Mouse (Mus musculus): ENCODE results near the gene Tob1. TPM values are rescaled to one million over a fixed set of nuclear protein-coding genes. Genes with fewer than 3 reads are reported as not detected.

Gene Tob1
- total and polyA plus RNA-seq, 2 experiments from 2014 or later = 17.3 to 31.6 TPM

GRCm38 (mm10) chr11:94238786-94239185, 27.5 kb downstream of the Tob1 start:
- H3K36me3 ChIP-seq (ENCODE audit: insufficient read depth) = no peaks in the 10 kb centered on the region
- H3K4me2 ChIP-seq (ENCODE audit: low read depth) = no peak overlapping the region
- WGBS = 93% methylated on average over 8 of the region's 8 CpGs
- TF ChIP-seq CTCF (IDR thresholded peaks at IDR 0.05; ENCODE audit: low read depth) = no peak
- no peaks in the 10 kb centered on the region for H3K9me3 ChIP-seq (ENCODE audit: low read length)
- no peaks in the 10 kb centered on the region for H3K27me3 ChIP-seq (ENCODE audit: insufficient read depth, low read length)
- H3K27ac ChIP-seq (ENCODE audit: low read depth, low read length) = no peak overlapping the region
- ATAC-seq (no peak), DNase-seq (no peak)
- H3K9ac ChIP-seq = no peak overlapping the region
- H3K4me3 ChIP-seq (ENCODE audit: low read depth, low read length) = no peak overlapping the region
- peaks cover 3% of the 10 kb centered on the region; the same call in 1 of the 2 replicates for H3K4me1 ChIP-seq (ENCODE audit: insufficient read depth)

GRCm38 (mm10) chr11:94239706-94240105, 28.5 kb downstream of the Tob1 start:
- no peak for TF ChIP-seq CTCF (IDR thresholded peaks at IDR 0.05; ENCODE audit: low read depth)
- H3K9me3 ChIP-seq (ENCODE audit: low read length) = no peaks in the 10 kb centered on the region
- peaks cover 3% of the 10 kb centered on the region; the same call in 1 of the 2 replicates for H3K4me1 ChIP-seq (ENCODE audit: insufficient read depth)
- no peaks in the 10 kb centered on the region for H3K36me3 ChIP-seq (ENCODE audit: insufficient read depth)
- ATAC-seq (no peak), DNase-seq (no peak)
- H3K4me3 ChIP-seq (ENCODE audit: low read depth, low read length) = no peak overlapping the region
- H3K27ac ChIP-seq (ENCODE audit: low read depth, low read length) = no peak overlapping the region
- no peak overlapping the region for H3K4me2 ChIP-seq (ENCODE audit: low read depth)
- WGBS = 24% methylated on average over 9 of the region's 9 CpGs
- no peaks in the 10 kb centered on the region for H3K27me3 ChIP-seq (ENCODE audit: insufficient read depth, low read length)
- H3K9ac ChIP-seq = no peak overlapping the region

GRCm38 (mm10) chr11:94242760-94243421, 31.6 kb downstream of the Tob1 start:
- peak overlapping the region; percentile 40 for H3K4me2 ChIP-seq (ENCODE audit: low read depth)
- WGBS = 6% methylated on average over 29 of the region's 29 CpGs
- no peak overlapping the region for H3K9ac ChIP-seq
- DNase-seq (peak; percentile 24), ATAC-seq (peak; percentile 40)
- no peaks in the 10 kb centered on the region for H3K36me3 ChIP-seq (ENCODE audit: insufficient read depth)
- no peak for TF ChIP-seq CTCF (IDR thresholded peaks at IDR 0.05; ENCODE audit: low read depth)
- H3K27me3 ChIP-seq (ENCODE audit: insufficient read depth, low read length) = no peaks in the 10 kb centered on the region
- no peak overlapping the region for H3K27ac ChIP-seq (ENCODE audit: low read depth, low read length)
- no peaks in the 10 kb centered on the region for H3K9me3 ChIP-seq (ENCODE audit: low read length)
- H3K4me1 ChIP-seq (ENCODE audit: insufficient read depth) = peaks cover 3% of the 10 kb centered on the region; the same call in 1 of the 2 replicates
- no peak overlapping the region; the same call in 1 of the 2 replicates for H3K4me3 ChIP-seq (ENCODE audit: low read depth, low read length)

GRCm38 (mm10) chr11:94243422-94244180, 32.3 kb downstream of the Tob1 start:
- ATAC-seq (no peak), DNase-seq (no peak)
- H3K9me3 ChIP-seq (ENCODE audit: low read length) = no peaks in the 10 kb centered on the region
- H3K4me3 ChIP-seq (ENCODE audit: low read depth, low read length) = no peak overlapping the region
- peak overlapping the region; percentile 40 for H3K4me2 ChIP-seq (ENCODE audit: low read depth)
- 39% methylated on average over 15 of the region's 15 CpGs for WGBS
- no peak overlapping the region for H3K27ac ChIP-seq (ENCODE audit: low read depth, low read length)
- no peak for TF ChIP-seq CTCF (IDR thresholded peaks at IDR 0.05; ENCODE audit: low read depth)
- H3K36me3 ChIP-seq (ENCODE audit: insufficient read depth) = no peaks in the 10 kb centered on the region
- no peaks in the 10 kb centered on the region for H3K27me3 ChIP-seq (ENCODE audit: insufficient read depth, low read length)
- H3K4me1 ChIP-seq (ENCODE audit: insufficient read depth) = peaks cover 3% of the 10 kb centered on the region; the same call in 1 of the 2 replicates
- no peak overlapping the region for H3K9ac ChIP-seq

- no peak for ATAC-seq
- no peaks in the 10 kb centered on the region for H3K36me3 ChIP-seq (ENCODE audit: insufficient read depth)
- DNase-seq = no peak
- H3K4me2 ChIP-seq (ENCODE audit: low read depth) = no peak overlapping the region
- no peak overlapping the region for H3K27ac ChIP-seq (ENCODE audit: low read depth, low read length)
- H3K4me1 ChIP-seq (ENCODE audit: insufficient read depth) = peaks cover 3% of the 10 kb centered on the region; the same call in 1 of the 2 replicates
- H3K4me3 ChIP-seq (ENCODE audit: low read depth, low read length) = no peak overlapping the region
- H3K27me3 ChIP-seq (ENCODE audit: insufficient read depth, low read length) = no peaks in the 10 kb centered on the region
- 57% methylated on average over 9 of the region's 9 CpGs for WGBS
- no peak for TF ChIP-seq CTCF (IDR thresholded peaks at IDR 0.05; ENCODE audit: low read depth)
- H3K9ac ChIP-seq = no peak overlapping the region
- no peaks in the 10 kb centered on the region for H3K9me3 ChIP-seq (ENCODE audit: low read length)
Observed at GRCm38 (mm10) chr11:94244385-94244784, 33.1 kb downstream of the Tob1 start.

- Histone ChIP-seq H3K4me3 (ENCODE audit: low read depth, low read length) (no peak within 1 kb of the TSS), H3K9me3 (ENCODE audit: low read length) (no peaks in the 10 kb centered on the region), H3K27ac (ENCODE audit: low read depth, low read length) (no peak within 1 kb of the TSS), H3K27me3 (ENCODE audit: insufficient read depth, low read length) (no peaks in the 10 kb centered on the region), H3K4me1 (ENCODE audit: insufficient read depth) (peaks cover 3% of the 10 kb centered on the region; the same call in 1 of the 2 replicates), H3K36me3 (ENCODE audit: insufficient read depth) (no peaks in the 10 kb centered on the region), H3K9ac (0 out of 2 replicates have a peak within 1 kb of the TSS, but pooled peaks have one; percentile 10), H3K4me2 (ENCODE audit: low read depth) (no peak within 1 kb of the TSS)
- TF ChIP-seq CTCF (IDR thresholded peaks at IDR 0.05; ENCODE audit: low read depth) = no peak
- 38% methylated on average over 17 of the region's 17 CpGs for WGBS
- ATAC-seq = peak; percentile 64; the same call in 1 of the 2 replicates
- DNase-seq = peak; percentile 20
Observed at GRCm38 (mm10) chr11:94245955-94246788, 34.9 kb downstream of the Tob1 start, which contains the start of gene Wfikkn2. Gene Wfikkn2, minus strand, starts transcription at chr11:94246005.

All from forebrain, postnatal 0 days (tissue).